Mouse (Mus musculus): ENCODE data around the gene Fam155a.

GRCm38 (mm10) chr8:9735169-9735568, 35.8 kb downstream of the Fam155a start:
- TF ChIP-seq CTCF (IDR thresholded peaks at IDR 0.05; ENCODE audit: insufficient read depth, low read depth, low read length) (no peak), POLR2A (IDR thresholded peaks at IDR 0.05; ENCODE audit: insufficient read depth, low read depth, low read length) (no peak)
